Mouse (Mus musculus) forelimb bud, embryonic 11.5 days (tissue): Measurements from ENCODE around the gene Rpl36al.
"Not testable (repeated sequence)": the region's sequence is repeated elsewhere in the genome, so short reads cannot be mapped to it uniquely, and the experiment has no call there.

ENCODE experiments used
- DNase-seq: peaks from one replicate; pipeline ENCODE4 v3.0.0-alpha.2; 2012; ENCODE audit warnings: low read depth, low spot score

Gene Rpl36al

DNA sequence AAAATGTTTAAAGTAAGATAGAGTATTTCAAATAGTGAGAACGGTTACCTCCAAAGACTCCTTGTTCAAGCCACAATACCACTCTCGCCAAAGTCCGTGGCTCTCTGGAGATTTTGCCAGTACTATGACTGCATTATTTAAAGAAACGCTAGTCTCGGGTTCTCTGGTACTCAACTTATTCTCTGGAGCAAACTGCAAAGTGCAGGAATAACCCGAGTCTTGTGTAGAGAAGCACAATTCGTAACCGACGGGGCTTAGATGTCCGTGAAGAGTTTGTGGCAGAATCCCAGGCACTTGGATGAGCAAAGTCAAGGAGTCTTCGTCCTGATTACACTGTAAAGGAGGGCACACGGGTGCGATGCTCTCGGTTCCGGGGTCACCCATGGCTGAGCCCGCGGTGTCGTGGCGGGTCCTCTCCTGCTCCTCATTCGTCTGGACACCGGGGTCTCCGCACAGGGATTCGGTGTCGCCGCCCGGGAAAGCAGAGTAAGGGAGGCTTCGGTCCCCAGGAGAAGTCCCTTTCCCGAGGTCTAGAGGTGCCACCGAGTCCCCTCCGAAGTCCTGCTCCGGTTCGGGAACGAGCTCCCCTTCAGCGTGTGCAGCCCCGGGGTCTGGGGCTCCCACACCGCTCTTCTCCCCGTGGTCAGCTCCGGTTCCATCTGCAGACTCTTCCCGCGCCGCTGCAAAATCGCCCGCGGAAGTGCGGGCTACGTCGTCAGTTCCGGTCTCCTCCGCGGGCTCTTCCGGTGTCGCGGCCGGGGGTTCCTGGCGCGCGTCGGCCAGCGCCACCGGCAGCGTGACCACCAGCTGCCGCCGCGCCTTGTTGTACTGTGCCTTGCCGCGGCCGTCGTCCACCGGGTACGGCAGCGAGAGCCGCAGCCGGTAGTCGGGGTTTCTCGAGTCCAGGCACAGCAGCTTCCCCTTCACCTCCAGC is 12.8 kb upstream of the Rpl36al start, which contains the start of gene Gm49383:
Gene Gm49383, minus strand, starts transcription at position 661 of the 934 bp plus-strand sequence.
- peak; percentile 73 for DNase-seq

DNA sequence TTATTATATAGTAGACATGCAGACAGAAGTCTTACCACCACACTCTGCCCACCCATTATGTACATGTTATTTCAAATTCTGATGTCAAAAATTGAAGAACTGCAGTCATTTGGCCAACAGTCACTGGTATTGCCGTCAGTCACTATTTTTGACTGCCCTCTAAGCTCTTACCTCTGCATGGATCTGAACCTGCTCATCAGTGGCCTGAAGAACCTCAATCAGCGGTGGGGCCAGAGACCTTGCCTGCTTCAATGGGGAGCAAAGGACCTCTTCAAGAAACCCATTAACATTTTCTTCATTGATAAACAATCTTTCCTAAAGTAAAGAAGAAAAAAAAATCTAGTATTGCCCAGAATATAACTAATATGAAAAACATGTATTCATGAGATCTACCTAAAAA is 8.8 kb upstream of the Rpl36al start:
- DNase-seq, result no peak

DNA sequence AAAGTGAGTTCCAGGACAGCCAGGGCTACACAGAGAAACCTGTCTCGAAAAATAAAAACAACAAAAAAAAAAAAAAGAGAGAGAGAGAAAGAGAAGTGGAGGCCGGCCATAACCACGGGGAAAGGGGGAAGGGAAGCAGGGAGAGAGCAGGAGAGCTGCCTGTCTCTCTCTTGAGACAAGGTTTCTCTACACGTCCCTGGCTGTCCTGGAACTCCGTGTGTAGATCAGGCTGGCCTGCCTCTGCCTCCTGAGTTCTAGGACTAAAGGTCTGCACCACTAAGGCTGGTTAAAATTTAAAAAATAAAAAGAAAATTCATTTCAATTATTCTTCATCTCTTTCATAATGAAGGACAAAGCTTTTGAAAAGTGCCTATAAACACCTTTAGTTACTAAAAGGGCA is 7.5 kb upstream of the Rpl36al start:
- no peak for DNase-seq

DNA sequence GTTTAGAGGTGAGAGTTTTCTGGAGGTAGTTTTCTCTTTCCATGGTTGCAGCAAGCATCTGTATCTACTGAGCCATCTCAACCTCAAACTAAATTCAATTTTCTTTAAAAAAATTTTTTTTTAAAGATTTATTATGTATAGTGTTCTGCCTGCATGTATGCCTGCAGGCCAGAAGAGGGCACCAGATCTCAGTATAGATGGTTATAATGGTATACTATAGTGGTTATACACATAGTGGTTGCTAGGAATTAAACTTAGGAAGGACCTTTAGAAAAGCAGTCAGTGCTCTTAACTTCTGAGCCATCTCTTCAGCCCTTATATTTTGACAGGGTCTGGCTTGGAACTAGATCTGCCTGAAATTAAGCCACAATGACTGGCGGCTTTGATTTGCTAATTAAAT is 6.6 kb upstream of the Rpl36al start:
- DNase-seq, result no peak

DNA sequence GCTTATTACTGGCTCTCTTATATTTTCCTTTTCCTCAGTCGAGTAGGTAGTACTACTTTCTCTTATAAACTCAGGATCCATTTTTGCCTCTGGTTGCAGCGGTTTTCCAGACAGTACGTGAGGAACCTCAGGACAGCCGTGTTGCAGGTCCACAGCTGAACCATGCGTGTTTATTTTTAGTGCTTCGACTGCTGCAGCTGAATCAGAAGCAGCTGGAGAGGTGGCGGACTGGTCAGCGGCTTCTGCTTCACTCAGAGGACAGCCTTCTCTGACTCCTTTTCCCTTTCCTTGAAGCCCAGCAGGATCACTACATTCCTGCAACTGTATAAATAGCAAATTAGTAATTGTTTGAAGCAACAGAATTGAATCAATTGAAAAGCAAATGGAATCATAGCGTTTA is 6.2 kb upstream of the Rpl36al start:
- no peak for DNase-seq

DNA sequence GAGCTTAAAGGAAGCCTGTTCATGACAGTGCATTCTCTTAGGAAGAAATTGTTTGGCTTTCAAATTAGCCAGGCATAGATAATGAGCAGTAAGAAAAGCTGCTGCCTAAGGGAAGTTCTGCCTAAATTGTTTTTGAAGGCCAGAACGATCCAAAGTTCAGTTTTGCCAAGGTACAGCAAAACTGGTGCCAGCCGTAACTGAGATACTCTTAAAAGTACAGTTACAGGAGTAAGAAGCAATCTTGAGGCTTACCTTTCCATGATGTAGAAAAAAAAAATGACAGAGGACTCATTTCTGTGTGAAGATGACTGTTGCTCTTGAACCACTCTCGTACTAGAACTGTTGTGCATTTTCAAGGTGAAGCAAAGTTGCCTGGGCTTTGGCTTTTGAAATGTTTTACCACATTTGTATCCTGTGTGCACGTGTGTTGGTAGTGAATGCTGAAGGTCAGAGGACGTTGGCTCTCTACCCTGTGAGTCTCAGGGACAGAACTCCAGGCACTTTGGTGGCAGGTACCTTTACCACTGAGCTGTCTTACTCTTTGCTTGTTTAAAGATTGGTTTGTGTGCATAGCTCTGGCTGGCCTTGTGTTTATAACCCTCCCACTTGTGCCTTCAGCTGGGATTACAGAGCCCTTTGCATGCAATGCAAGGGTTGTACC is 3.1 kb upstream of the Rpl36al start:
- DNase-seq, result no peak

DNA sequence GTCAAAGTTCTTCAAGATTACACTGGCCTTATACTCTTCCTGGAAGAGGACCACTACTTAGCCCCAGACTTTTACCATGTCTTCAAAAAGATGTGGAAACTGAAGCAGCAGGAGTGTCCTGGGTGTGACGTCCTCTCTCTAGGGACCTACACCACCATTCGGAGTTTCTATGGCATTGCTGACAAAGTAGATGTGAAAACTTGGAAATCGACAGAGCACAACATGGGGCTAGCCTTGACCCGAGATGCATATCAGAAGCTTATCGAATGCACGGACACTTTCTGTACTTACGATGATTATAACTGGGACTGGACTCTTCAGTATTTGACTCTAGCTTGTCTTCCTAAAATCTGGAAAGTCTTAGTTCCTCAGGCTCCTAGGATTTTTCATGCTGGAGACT is 1.5 kb upstream of the Rpl36al start:
- no peak for DNase-seq

DNA sequence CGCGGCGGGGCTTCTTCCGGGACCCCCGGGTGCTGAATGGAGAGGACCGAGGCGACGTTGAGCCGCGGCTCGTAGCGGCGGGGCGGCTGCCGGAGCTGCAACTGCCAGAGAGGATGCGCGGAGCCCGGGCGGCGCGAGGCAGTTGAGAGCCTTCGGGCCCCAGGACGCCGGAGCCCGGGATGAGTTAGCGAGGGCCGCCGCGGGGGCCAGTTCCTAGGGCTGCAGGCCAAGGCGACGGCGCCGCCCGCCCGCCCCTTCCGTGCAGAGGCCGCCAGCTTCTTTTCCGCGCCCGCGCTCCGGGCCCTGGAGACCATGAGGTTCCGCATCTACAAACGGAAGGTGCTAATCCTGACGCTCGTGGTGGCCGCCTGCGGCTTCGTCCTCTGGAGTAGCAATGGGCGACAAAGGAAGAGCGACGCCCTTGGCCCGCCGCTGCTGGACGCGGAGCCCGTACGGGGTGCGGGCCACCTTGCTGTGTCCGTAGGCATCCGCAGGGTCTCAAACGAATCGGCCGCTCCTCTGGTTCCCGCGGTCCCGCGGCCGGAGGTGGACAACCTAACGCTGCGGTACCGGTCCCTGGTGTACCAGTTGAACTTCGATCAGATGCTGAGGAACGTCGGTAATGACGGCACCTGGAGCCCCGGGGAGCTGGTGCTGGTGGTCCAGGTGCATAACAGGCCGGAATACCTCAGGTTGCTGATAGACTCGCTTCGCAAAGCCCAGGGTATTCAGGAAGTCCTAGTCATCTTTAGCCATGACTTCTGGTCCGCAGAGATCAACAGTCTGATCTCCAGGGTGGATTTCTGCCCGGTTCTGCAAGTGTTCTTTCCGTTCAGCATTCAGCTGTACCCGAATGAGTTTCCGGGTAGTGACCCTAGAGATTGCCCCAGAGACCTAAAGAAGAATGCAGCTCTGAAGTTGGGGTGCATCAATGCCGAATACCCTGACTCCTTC is 736 bp upstream of the Rpl36al start:
- DNase-seq, result peak; percentile 23

DNA sequence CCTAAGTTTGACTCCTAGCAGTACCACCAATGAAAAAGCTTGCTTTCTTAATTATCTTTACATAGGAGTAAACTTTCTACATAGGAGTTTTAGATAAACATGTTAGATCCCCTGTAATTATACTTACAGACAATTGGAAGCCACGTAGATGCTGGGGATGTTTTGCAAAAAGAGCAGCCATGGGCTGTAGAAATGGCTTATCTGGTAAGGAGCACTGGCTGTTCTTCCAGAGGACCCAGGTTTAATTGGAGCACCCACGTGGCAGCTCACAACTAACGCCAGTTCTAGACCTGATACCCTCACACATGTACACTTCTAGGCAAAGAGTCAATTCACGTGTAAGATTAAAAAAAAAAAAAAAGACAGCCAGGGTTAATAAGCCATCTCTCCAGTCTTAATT is 2.1 kb downstream of the Rpl36al start:
- DNase-seq, result no peak

DNA sequence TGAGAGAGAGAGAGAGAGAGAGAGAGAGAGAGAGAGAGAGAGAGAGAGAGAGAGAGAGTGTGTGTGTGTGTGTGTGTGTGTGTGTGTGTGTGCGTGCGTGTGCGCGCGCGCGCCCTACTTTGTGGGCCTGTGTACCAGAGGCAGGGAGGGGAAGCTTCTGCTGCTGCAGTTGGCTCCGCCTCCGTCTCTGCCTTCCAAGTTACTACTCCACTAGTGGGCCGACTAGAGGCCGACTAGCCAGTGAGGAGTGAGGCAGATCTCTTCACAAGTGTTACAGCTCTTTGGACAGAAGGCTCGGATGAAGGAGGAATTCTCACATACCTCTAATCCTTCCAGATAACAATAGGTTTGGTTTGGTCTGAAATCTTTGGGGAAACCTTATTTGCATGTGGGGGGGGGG is 4.5 kb downstream of the Rpl36al start:
- no peak for DNase-seq

DNA sequence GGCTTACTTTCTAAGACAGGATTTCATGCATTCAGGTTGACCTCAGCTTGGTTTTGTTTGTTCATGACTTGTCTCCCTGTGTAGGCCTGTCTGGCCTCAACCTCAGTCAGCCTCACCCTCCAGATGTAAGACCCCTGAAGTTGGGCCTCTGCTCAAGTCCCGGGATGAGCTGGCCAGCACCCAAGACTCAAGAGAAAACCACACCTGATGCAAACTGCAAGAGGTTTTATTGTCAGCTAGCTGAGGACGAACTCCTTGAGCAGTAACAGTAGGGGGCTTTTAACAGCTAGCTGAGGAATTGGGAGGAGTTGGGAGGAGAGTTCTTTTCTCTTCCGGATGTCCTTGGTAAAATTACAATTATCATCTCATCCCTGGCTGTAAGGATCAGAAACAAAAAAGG is 6.4 kb downstream of the Rpl36al start:
- no peak for DNase-seq

DNA sequence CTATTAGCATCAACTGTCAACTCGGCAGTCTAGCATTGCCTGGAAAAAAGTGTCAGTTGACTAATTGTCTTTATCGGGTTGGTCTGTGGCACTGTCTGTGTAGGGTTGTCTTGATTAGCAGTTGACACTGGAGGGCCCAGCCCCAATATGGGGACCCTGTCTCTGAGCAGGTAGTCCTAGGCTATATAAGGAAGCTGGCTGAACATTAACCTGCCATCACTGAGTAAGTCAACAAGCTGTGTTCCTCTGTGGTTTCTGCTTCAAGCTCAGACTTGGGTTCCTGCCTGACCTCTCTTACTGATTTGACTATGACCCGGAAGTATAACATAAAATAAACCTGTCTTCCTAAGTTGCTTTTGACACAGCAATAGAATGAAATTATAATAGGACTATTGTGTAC is 7.9 kb downstream of the Rpl36al start:
- DNase-seq, result no peak

DNA sequence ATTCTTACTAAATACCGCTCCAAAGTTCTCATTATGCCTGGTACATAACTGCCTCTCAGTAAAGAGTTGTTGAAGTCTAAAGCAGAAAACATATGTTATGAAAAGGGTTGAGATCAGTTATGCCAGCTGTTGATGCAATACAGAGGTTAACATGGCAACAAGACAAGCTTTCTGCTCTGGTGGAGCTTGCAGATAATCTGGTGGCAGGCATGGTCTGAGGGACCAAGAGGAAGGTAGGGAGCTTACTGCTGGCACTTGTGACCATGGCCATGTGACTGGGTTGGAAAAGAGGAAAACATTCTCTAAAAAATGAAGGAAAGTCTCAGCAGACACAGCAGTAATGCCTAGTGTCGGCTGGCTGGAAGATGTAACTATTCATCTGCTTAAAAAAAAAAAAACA is 12.6 kb downstream of the Rpl36al start:
- DNase-seq, result no peak

DNA sequence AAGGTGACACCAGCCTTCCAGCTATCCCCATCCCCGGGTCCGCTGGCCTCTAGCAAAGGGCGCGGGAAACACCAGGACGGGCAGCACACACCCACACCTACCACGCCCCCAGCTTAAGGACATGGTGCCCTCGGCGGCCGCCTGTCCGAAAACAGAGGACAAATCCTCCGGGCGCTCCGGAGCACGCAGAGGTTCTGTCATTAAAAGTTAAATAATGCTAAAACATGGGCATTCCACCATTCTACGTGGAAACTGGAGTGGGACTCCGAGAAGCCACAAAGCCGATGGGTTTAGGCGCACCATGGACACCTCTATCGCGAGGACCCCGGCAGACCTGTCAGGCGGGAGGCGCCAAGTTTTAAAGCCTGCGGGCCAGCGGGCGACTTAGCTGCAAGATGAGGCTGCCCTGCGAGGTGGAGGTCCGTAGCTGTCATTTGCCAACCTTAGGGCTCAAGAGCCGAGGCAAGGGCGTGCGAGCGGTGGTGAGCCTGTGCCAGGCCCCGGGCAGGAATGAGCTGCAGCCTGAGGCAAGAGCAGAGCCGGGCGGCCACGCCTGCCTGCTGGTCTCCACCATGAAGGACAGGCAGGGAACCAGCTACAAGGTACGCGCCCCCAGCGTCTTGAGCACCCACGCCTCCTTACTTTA is 15.3 kb downstream of the Rpl36al start, which contains the start of gene Lrr1:
Gene Lrr1, plus strand, starts transcription at position 354 of the 646 bp plus-strand sequence.
- peak; percentile 82 for DNase-seq

DNA sequence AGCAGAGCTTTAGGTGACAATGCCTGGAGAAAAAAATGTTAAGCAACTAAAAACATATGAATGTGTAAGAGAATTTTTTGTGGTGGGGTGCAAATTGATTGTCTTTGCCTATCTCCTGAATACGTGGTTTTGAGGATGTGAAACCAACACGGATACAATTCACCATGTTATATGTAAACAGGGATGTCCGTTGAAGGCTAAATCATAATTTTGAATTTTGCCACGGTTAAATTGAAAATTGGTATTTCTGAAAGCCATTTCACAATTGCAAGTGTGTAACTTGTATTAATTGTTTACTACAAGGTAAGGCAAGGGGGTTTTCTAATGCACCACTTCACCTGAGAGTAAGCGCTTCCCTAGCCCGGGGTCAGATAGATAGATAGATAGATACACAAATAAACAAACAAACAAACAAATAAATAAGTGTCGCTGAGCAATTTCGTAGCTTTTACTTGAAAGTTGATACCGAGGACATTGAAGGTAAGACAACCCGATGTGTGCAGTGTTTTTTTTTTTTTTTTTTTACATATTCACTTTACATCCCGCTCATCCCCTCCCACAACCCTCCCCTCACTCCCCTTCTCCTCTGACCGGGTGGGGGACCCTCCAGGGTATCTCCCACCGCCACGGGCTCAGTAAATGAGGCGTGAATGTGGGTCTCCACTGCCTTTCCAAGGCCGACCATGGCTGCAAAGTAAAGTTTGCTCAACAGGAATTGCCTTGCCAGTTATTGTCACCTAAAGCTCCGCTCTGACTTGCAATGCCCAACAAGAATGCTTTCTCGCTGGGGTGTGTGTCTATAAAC is 16.0 kb downstream of the Rpl36al start:
- DNase-seq, result no peak

DNA sequence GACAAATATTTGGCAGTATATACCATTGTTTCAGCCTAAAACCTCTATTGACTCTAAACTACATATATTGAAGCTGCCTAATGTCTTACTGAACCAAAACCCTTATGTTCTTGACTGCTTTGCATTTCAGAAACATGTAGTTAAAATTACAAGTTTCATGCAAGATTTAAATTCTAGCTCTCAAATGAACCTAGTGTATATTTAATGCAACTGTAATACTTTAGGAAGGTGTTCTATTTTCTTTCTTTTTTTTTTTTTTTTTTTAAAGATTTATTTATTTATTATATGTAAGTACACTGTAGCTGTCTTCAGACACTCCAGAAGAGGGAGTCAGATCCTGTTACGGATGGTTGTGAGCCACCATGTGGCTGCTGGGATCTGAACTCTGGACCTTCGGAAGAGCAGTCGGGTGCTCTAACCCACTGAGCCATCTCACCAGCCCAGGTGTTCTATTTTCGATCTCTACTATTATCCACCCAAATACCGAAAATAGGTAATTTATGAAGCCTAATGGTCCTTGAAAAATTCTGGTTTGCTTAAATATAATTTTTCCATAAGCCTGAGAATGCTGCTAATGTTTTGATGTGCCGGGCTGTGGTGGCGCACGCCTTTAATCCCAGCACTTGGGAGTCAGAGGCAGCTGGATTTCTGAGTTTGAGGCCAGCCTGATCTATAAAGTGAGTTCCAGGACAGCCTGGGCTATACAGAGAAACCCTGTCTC is 16.9 kb downstream of the Rpl36al start:
- DNase-seq, result not testable (repeated sequence)

DNA sequence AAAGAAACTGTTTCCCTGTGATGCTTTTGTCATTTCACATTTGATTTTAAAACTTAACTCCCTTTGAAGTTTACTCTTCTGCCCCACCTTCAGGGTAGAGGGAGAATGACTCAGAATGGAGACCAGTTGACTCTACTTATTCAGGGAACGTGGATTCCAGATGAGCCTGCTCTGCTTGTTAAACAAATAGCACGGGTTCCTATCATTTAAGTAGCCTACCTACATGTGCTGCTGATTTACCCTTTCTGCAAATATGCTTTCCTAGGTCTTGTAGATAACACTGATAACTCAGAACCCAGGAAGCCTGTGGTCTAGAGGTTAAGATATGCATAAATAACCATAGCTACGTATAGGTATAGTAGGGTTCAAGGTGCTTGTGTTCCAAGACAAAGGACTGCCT is 19.0 kb downstream of the Rpl36al start:
- no peak for DNase-seq

DNA sequence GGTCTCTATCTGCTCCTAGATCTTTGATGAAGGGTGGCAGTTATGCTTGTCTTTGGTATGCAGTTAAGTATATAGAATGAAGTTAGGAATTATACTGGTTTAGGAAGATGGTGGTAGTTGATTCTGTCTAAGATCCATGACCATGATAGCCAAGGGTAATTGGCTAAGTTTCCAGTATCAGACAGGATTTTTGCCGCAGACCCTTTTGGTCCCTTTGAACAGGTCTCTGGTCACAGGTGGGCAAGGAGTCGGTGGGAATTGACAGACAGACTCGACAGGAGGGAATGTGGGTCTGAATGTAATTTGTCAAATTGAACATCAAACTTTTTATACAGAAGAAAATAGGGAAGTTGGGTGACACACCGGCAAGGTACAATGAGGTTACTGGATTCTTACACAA is 20.3 kb downstream of the Rpl36al start:
- DNase-seq, result not testable (repeated sequence)

DNA sequence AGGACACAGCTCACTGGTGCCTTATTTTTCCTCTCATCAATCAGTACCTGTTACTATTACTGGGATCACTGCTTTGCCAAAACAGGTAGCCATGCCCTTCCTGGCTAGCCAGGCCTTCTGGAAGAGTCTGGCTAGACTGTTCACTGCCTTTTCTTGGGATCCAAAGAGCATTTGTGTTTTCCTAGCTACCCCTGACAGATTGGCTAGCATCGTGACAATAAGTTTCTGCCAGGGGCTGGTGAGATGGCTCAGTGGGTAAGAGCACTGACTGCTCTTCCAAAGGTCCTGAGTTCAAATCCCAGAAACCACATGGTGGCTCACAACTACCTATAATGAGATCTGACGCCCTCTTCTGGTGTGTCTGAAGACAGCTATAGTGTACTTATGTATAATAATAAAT is 23.2 kb downstream of the Rpl36al start:
- not testable (repeated sequence) for DNase-seq

DNA sequence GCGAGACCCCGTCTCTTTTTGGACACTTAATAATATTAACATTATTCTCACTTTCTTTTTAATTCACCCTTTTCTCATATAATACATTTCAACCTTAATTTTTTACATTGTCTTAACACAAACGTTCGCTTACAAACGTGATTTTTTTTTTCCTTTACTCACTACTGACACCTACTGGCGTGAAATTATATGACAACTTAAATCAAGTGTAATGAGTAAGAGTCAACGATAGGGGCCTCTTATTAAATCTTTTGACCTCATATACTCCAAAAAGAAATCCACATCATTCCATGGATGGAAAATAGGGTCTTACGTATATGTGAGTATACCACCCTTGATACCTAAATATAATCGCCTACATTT is 24.3 kb downstream of the Rpl36al start:
- DNase-seq, result peak; percentile 89
